Mouse (Mus musculus): Measurements from ENCODE around the gene Atp23.

DNA sequence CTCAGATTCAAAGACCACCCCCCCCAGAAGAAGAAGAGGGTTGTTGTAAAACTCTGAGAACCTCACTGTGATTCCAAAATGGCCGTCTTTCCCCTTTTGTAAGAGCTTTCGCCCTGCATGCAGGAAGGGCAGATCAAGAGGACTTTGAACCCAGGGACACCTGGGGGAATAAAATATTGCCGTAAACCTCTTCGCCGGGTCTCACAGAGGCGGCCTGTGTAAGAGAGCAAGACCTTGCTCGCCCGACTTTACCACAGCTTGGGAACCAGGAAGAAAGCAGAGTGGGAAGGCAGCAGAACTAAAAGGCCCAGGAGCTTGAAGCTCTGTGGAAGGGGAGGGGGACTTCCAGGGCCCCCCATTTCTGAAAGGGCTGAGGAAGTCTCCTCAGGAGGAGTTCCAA lies 34.0 kb upstream of the Atp23 start:
- TF ChIP-seq CTCF (IDR thresholded peaks at IDR 0.05; ENCODE audit: low read depth) (no peak), EP300 (optimal IDR thresholded peaks at IDR 0.05) (no peak)
